Comparison of ENCODE assay signal across 9 mouse cellular contexts in the genomic region with DNA sequence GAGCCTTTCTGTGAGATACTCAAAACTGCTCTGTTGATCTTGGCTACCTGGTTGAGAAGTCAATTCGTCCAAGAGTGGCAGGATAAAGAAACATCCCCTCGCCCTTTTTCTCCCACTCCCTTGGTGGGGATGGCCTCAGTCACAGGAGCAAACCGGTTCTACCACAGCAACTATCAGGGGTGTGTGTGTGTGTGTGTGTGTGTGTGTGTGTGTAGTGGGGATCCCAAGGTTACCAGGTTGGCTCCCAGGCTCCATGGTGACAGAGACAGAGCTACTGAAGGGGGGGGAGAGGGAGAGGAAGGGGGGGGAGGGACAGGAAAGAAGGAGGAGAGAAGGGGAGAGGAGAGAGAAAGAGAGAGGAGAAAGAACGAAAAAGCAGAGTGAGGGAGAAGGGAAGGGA. TPM values are rescaled to one million over a fixed set of nuclear protein-coding genes. Genes with fewer than 3 reads are reported as not detected.
DNase-seq lines count a peak whose midpoint lies in the region; ATAC-seq and TF ChIP-seq lines count a peak whose summit lies in the region.
"Had no signal": no experiment of that assay in that cellular context is flagged by ENCODE, and none has a peak within 500 bp of the region (broad histone marks: within the 10 kb centered on the region; RNA-seq: fewer than 3 reads in every experiment).

No protein-coding gene starts in this region.

- no peaks in the 10 kb centered on the region for H3K36me3 ChIP-seq in CH12.LX (replicated peaks in 1 of 2; ENCODE audit: control insufficient read depth in 1 of 2, insufficient read depth in 1 of 2, low read length in 1 of 2)
- H3K36me3 ChIP-seq in forebrain, embryonic 15.5 days = no peaks in the 10 kb centered on the region
- H3K36me3 ChIP-seq in liver, embryonic 13.5 days = no peaks in the 10 kb centered on the region

- peak; percentile 88 for DNase-seq in heart, adult 11 months
- DNase-seq in heart, adult 18-20 months = no peak
- no peak for DNase-seq in CH12.LX (ENCODE audit: extremely low read depth)
- DNase-seq in liver, embryonic 13.5 days = no peak
- no peak for DNase-seq in frontal cortex, postnatal 14 days (ENCODE audit: low spot score in 2 of 2)
- DNase-seq in left cerebral cortex, adult 9 months (ENCODE audit: low spot score in 2 of 2) = no peak

- H3K27me3 ChIP-seq in CH12.LX (replicated peaks) = no peaks in the 10 kb centered on the region
- H3K27me3 ChIP-seq in forebrain, embryonic 15.5 days = peaks cover 17% of the 10 kb centered on the region; the same call in 1 of the 2 replicates
- peaks cover 49% of the 10 kb centered on the region for H3K27me3 ChIP-seq in liver, embryonic 13.5 days

- no peaks in the 10 kb centered on the region for H3K9me3 ChIP-seq in CH12.LX (replicated peaks; ENCODE audit: low read length)
- H3K9me3 ChIP-seq in forebrain, embryonic 15.5 days = no peaks in the 10 kb centered on the region
- H3K9me3 ChIP-seq in liver, embryonic 13.5 days (replicated peaks) = no peaks in the 10 kb centered on the region

- in situ Hi-C loops in CH12.LX (cut with MboI; ENCODE audit: low pct_ligation_motif_present, low pct_unique_long_range_greater_than_20kb, low sequenced_read_pairs) = no loop called here

- H3K9ac ChIP-seq in CH12.LX (ENCODE audit: insufficient read depth, low read depth) = no peak overlapping the region
- no peak overlapping the region; the same call in 1 of the 2 replicates for H3K9ac ChIP-seq in forebrain, embryonic 15.5 days (replicated peaks)
- H3K9ac ChIP-seq in liver, embryonic 13.5 days = no peak overlapping the region

- no peaks in the 10 kb centered on the region for H3K4me1 ChIP-seq in CH12.LX (ENCODE audit: control insufficient read depth in 1 of 2, insufficient read depth in 2 of 2)
- peaks cover 19% of the 10 kb centered on the region for H3K4me1 ChIP-seq in forebrain, embryonic 15.5 days
- H3K4me1 ChIP-seq in liver, embryonic 13.5 days (replicated peaks) = 0 out of 2 replicates have a peak, but pooled peaks cover 4% of the 10 kb centered on the region

- ATAC-seq in forebrain, embryonic 15.5 days (replicated peaks) = peak; percentile 48
- no peak for ATAC-seq in liver, embryonic 13.5 days (ENCODE audit: low read depth)
- no peak for ATAC-seq in erythroblast, adult 5-6 weeks (replicated peaks; ENCODE audit: low FRiP score, poor library complexity, severe bottlenecking)

- dilution Hi-C loops in CH12.LX (cut with MboI; ENCODE audit: extremely low pct_ligation_motif_present, extremely low pct_unique_long_range_greater_than_20kb, low sequenced_read_pairs) = no loop called here

- H3K79me2 ChIP-seq in CH12.LX (replicated peaks; ENCODE audit: control insufficient read depth, extremely low read depth, insufficient read depth, poor library complexity, severe bottlenecking) = no peaks in the 10 kb centered on the region

- no peak overlapping the region for H3K27ac ChIP-seq in CH12.LX (ENCODE audit: insufficient read depth, low read depth)
- peak overlapping the region; percentile 59 for H3K27ac ChIP-seq in forebrain, embryonic 15.5 days (replicated peaks)
- no peak overlapping the region for H3K27ac ChIP-seq in liver, embryonic 13.5 days

- peak overlapping the region; percentile 79 for H3K4me2 ChIP-seq in CH12.LX (ENCODE audit: insufficient read depth, low read depth, poor library complexity, severe bottlenecking)
- H3K4me2 ChIP-seq in forebrain, embryonic 15.5 days (replicated peaks) = peak overlapping the region; percentile 51
- peak overlapping the region; percentile 60; the same call in 1 of the 2 replicates for H3K4me2 ChIP-seq in liver, embryonic 13.5 days

- no peak overlapping the region for H3K4me3 ChIP-seq in CH12.LX (replicated peaks in 1 of 3; ENCODE audit: low read depth in 2 of 3, low read length in 2 of 3, poor library complexity in 1 of 3)
- peak overlapping the region; percentile 35 for H3K4me3 ChIP-seq in forebrain, embryonic 15.5 days
- no peak overlapping the region for H3K4me3 ChIP-seq in liver, embryonic 13.5 days (replicated peaks)

- no peak for TF ChIP-seq RAD21 in CH12.LX (IDR thresholded peaks at IDR 0.05; ENCODE audit: low read depth, low read length)

- no peak for TF ChIP-seq POLR2A in CH12.LX (IDR thresholded peaks at IDR 0.05; ENCODE audit: low read depth, low read length)

- no peak for TF ChIP-seq EP300 in CH12.LX (IDR thresholded peaks at IDR 0.05; ENCODE audit: low read length)

- TF ChIP-seq CTCF in CH12.LX (conservative IDR thresholded peaks at IDR 0.05 in 1 of 2, IDR thresholded peaks at IDR 0.05 in 1 of 2; ENCODE audit: low read depth in 2 of 2, low read length in 2 of 2) = no peak

- WGBS in forebrain, embryonic 15.5 days = 40% methylated on average over 4 of the region's 4 CpGs
- WGBS in liver, embryonic 13.5 days (ENCODE audit: insufficient replicate concordance) = 33% methylated on average over 4 of the region's 4 CpGs

TF ChIP-seq in CH12.LX, 34 proteins besides CTCF, POLR2A, EP300 and RAD21:
- no peak for TF ChIP-seq NRF1 (IDR thresholded peaks at IDR 0.05; ENCODE audit: low read depth, low read length)
- no peak for TF ChIP-seq SMC3 (IDR thresholded peaks at IDR 0.05; ENCODE audit: low read depth, low read length)
- no peak for TF ChIP-seq CHD2 (IDR thresholded peaks at IDR 0.05; ENCODE audit: low read length)
- TF ChIP-seq POLR2AphosphoS2 (IDR thresholded peaks at IDR 0.05; ENCODE audit: low read depth, low read length) = no peak
- TF ChIP-seq HCFC1 (IDR thresholded peaks at IDR 0.05; ENCODE audit: low read depth, low read length) = no peak
- no peak for TF ChIP-seq MAX (IDR thresholded peaks at IDR 0.05; ENCODE audit: low read length)
- TF ChIP-seq MXI1 (IDR thresholded peaks at IDR 0.05; ENCODE audit: low read depth, low read length) = no peak
- no peak for TF ChIP-seq MAFK (IDR thresholded peaks at IDR 0.05; ENCODE audit: insufficient replicate concordance, low read length)
- no peak for TF ChIP-seq ETS1 (conservative IDR thresholded peaks at IDR 0.05; ENCODE audit: low read depth, low read length)
- no peak for TF ChIP-seq ELF1 (IDR thresholded peaks at IDR 0.05; ENCODE audit: low read depth, low read length)
- no peak for TF ChIP-seq TBP (conservative IDR thresholded peaks at IDR 0.05; ENCODE audit: low read depth, low read length)
- TF ChIP-seq ZC3H11A (IDR thresholded peaks at IDR 0.05; ENCODE audit: low read depth, low read length) = no peak
- no peak for TF ChIP-seq USF2 (conservative IDR thresholded peaks at IDR 0.05; ENCODE audit: low read depth, low read length)

RNA-seq across cellular contexts. Expression of gene Shisal2a, which starts 4.0 kb away (rescaled TPM):
- not detected for total RNA-seq in heart, adult 18-20 months (2021)
- not detected in 2 replicates for total RNA-seq in CH12.LX (2012; rRNA removed)
- total RNA-seq in CH12.LX (2014; rRNA removed) = not detected in 2 replicates
- not detected in 2 replicates for polyA plus RNA-seq in CH12.LX (2012; ENCODE audit: insufficient read length, low read depth)
- 0.79 and 1.7 TPM in 2 replicates for polyA plus RNA-seq in forebrain, embryonic 15.5 days (2015; fragmentation: Nextera tagmentation; extraction: Ambion mirVana)
- polyA plus RNA-seq in liver, embryonic 13.5 days (2015; fragmentation: Nextera tagmentation; extraction: Ambion mirVana) = 0.20 and 0.53 TPM in 2 replicates
- total RNA-seq in erythroblast, adult 5-6 weeks (2015; ENCODE audit: low replicate concordance) = not detected in 2 replicates
- total RNA-seq in erythroblast, adult 5-6 weeks (2017; ENCODE audit: low replicate concordance) = not detected in 2 replicates
- total RNA-seq: left cerebral cortex, adult 18-20 months had no signal

RNA-seq across cellular contexts. Expression of gene Gpx7, which starts 19.7 kb away (rescaled TPM):
- 1 to 10 TPM; 6.5 to 8.1 TPM for total RNA-seq in heart, adult 18-20 months (2021)
- not detected in 2 replicates for total RNA-seq in CH12.LX (2012; rRNA removed)
- total RNA-seq in CH12.LX (2014; rRNA removed) = not detected in 2 replicates
- polyA plus RNA-seq in CH12.LX (2012; ENCODE audit: insufficient read length, low read depth) = not detected in 2 replicates
- polyA plus RNA-seq in forebrain, embryonic 15.5 days (2015; fragmentation: Nextera tagmentation; extraction: Ambion mirVana) = 25.3 and 28.2 TPM in 2 replicates
- 10.4 and 12.4 TPM in 2 replicates for polyA plus RNA-seq in liver, embryonic 13.5 days (2015; fragmentation: Nextera tagmentation; extraction: Ambion mirVana)
- total RNA-seq in erythroblast, adult 5-6 weeks (2015; ENCODE audit: low replicate concordance) = not detected in 2 replicates
- total RNA-seq in erythroblast, adult 5-6 weeks (2017; ENCODE audit: low replicate concordance) = not detected in 2 replicates

RNA-seq across cellular contexts. Expression of gene Coa7, which starts 59.2 kb away (rescaled TPM):
- 10 to 100 TPM; 35.6 to 39.8 TPM for total RNA-seq in heart, adult 18-20 months (2021)
- total RNA-seq in CH12.LX (2012; rRNA removed) (24.2 and 27.0 TPM in 2 replicates), CH12.LX (2014; rRNA removed) (18.7 and 23.5 TPM in 2 replicates)
- 73.8 and 74.3 TPM in 2 replicates for polyA plus RNA-seq in CH12.LX (2012; ENCODE audit: insufficient read length, low read depth)
- 47.1 and 48.9 TPM in 2 replicates for polyA plus RNA-seq in forebrain, embryonic 15.5 days (2015; fragmentation: Nextera tagmentation; extraction: Ambion mirVana)
- polyA plus RNA-seq in liver, embryonic 13.5 days (2015; fragmentation: Nextera tagmentation; extraction: Ambion mirVana) = 30.8 and 32.6 TPM in 2 replicates
- total RNA-seq in erythroblast, adult 5-6 weeks (2015; ENCODE audit: low replicate concordance) = 0.38 and 14.2 TPM in 2 replicates
- total RNA-seq in erythroblast, adult 5-6 weeks (2017; ENCODE audit: low replicate concordance) = 0.51 and 0.70 TPM in 2 replicates

Comparison
In these comparisons a context has a peak if more than half of its experiments do, and no peak if none do; other contexts are left out.
1. RNA of gene Gpx7, which starts 19.7 kb away (total RNA-seq): 6.5 to 8.1 TPM in heart, adult 18-20 months; not detected in CH12.LX and not detected in erythroblast, adult 5-6 weeks; every median in the first group is over 4 times any median in the second.
2. Peak in every context shown above with its lines, with median percentiles within 50 percentile points of each other: H3K4me2 ChIP-seq.